Mouse (Mus musculus): ENCODE results near the gene Gart. TPM values are rescaled to one million over a fixed set of nuclear protein-coding genes. Genes with fewer than 3 reads are reported as not detected.

Gart gene
- total RNA-seq, 2 experiments from 2014 or later, result 48.3 to 57.9 TPM

- DNase-seq, result no peak
- intact Hi-C loops (cut with DNase I), result no loop called here
Measured at GRCm38 (mm10) chr16:91585617-91586016, 61.1 kb downstream of the Gart start.

GRCm38 (mm10) chr16:91582307-91582706 lies 64.4 kb downstream of the Gart start:
- DNase-seq, result no peak
- intact Hi-C loops (cut with DNase I), result no loop called here

- DNase-seq, result no peak
- intact Hi-C loops (cut with DNase I), result no loop called here
Measured at GRCm38 (mm10) chr16:91578980-91579720, 67.6 kb downstream of the Gart start.

GRCm38 (mm10) chr16:91575151-91575550 lies 71.6 kb downstream of the Gart start:
- intact Hi-C loops (cut with DNase I), result no loop called here
- no peak for DNase-seq

Other genes starting within 250 kb of the Gart start
- gene Il10rb, start 240.8 kb downstream of the Gart start, total RNA-seq (2021), result 1 to 10 TPM; 6.6 to 6.7 TPM
- 10 to 100 TPM in 1 of 2 experiments, 1 to 10 TPM in 1; 9.6 to 11.3 TPM for gene Ifnar1, start 161.7 kb downstream of the Gart start, total RNA-seq (2021)
- 10 to 100 TPM; 58.2 to 63.2 TPM for gene Ifngr2, start 99.9 kb downstream of the Gart start, total RNA-seq (2021)
- gene Tmem50b, start 49.2 kb downstream of the Gart start, total RNA-seq (2021), result 10 to 100 TPM; 13.7 to 16.4 TPM
- gene Dnajc28, start 27.9 kb downstream of the Gart start, total RNA-seq (2021), result 10 to 100 TPM; 12.7 to 15.6 TPM
- gene Son, start 554 bp upstream of the Gart start, total RNA-seq (2021), result 100 to 1,000 TPM in 1 of 2 experiments, 10 to 100 TPM in 1; 87.4 to 101 TPM
- 1 to 10 TPM; 1.2 to 1.5 TPM for gene Donson, start 41.8 kb upstream of the Gart start, total RNA-seq (2021)
- 10 to 100 TPM; 12.7 to 17.0 TPM for gene Cryzl1, start 82.0 kb upstream of the Gart start, total RNA-seq (2021)
- 10 to 100 TPM; 49.7 to 69.7 TPM for gene Itsn1, start 82.3 kb upstream of the Gart start, total RNA-seq (2021)

Measured in gastrocnemius, postnatal 36 days (tissue).